Mouse (Mus musculus): ENCODE measurements around the gene Angptl2. TPM values are rescaled to one million over a fixed set of nuclear protein-coding genes. Genes with fewer than 3 reads are reported as not detected.

Angptl2 gene
- polyA plus RNA-seq, 1 experiment from 2014 or later: 25.7 TPM

- no peak overlapping the region for H3K4me3 ChIP-seq (ENCODE audit: inconsistent target)
- WGBS (ENCODE audit: missing documents): 82% methylated on average over 6 of the region's 6 CpGs
- no peaks in the 10 kb centered on the region for H3K36me3 ChIP-seq (ENCODE audit: inconsistent target)
- H3K79me2 ChIP-seq (ENCODE audit: inconsistent target): no peaks in the 10 kb centered on the region
- no peak overlapping the region for H3K27ac ChIP-seq
Observed at GRCm38 (mm10) chr2:33232782-33233570, 17.1 kb downstream of the Angptl2 start.

DNA sequence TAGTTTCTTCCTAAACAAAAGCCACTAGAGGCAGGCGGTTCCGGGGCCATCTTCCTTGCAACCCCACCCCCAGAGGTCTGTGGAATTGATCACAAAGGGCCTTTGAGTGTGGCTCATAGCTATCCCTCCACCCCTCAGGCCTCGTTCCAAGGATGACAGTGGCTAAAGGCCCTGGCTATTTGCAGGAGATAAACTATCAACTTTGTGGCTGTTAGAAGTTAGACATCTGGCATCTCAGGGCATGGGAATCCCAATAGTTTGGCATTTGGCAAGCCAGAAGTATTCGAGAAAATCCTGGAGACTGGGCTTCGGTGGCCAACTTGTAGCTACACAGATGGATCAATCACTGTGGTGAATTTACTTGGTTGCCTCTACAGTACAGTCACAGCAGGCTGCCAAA is 18.0 kb downstream of the Angptl2 start:
- no peaks in the 10 kb centered on the region for H3K79me2 ChIP-seq (ENCODE audit: inconsistent target)
- H3K4me3 ChIP-seq (ENCODE audit: inconsistent target): no peak overlapping the region
- H3K36me3 ChIP-seq (ENCODE audit: inconsistent target): no peaks in the 10 kb centered on the region
- 95% methylated on average over 5 of the region's 5 CpGs for WGBS (ENCODE audit: missing documents)
- no peak overlapping the region for H3K27ac ChIP-seq

DNA sequence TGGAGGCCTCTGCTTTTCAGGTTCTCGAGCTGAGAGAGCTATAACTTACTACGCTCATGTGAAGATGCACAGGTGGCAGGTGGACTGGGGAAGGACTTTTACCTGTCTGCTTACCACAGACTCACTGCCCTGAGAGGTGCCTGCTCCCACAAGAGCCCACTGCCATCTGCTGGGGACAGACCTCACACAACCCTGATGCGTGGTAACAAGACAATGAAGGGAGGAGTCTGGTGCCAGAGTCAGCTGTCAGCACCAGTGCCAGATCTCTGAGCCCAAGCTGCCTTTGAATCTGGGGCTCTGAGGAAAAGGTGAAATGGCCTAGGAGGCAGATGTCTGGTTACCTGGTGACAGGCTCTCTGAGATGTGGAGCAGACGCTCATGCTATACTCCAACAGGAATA is 19.0 kb downstream of the Angptl2 start:
- Histone ChIP-seq H3K4me3 (ENCODE audit: inconsistent target) (no peak overlapping the region), H3K36me3 (ENCODE audit: inconsistent target) (no peaks in the 10 kb centered on the region), H3K79me2 (ENCODE audit: inconsistent target) (no peaks in the 10 kb centered on the region), H3K27ac (no peak overlapping the region)
- WGBS (ENCODE audit: missing documents): 93% methylated on average over 4 of the region's 4 CpGs

DNA sequence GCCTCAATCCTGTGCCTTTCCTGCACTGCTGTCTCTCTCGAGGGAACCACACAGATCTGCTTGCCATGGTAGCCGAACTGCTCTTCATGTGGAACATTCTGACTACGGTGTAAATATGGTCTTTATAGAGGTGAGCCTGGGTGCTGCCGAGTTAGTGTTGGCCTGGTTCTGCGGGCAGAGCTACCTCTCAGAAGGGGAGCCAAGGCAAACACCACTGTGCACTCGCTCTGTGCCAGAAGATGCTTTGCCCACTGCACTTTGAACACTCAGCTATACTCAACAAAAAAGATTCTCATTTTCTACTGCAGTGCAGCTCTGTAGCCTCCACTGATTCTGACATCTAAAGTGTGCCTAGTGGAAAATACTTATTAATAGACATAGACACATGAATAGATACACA is 21.7 kb downstream of the Angptl2 start:
- 97% methylated on average over 6 of the region's 6 CpGs for WGBS (ENCODE audit: missing documents)
- Histone ChIP-seq H3K36me3 (ENCODE audit: inconsistent target) (no peaks in the 10 kb centered on the region), H3K79me2 (ENCODE audit: inconsistent target) (no peaks in the 10 kb centered on the region), H3K4me3 (ENCODE audit: inconsistent target) (no peak overlapping the region), H3K27ac (no peak overlapping the region)

GRCm38 (mm10) chr2:33244880-33245279 is 29.0 kb downstream of the Angptl2 start:
- no peak overlapping the region for H3K4me3 ChIP-seq (ENCODE audit: inconsistent target)
- H3K36me3 ChIP-seq (ENCODE audit: inconsistent target): no peaks in the 10 kb centered on the region
- H3K79me2 ChIP-seq (ENCODE audit: inconsistent target): no peaks in the 10 kb centered on the region
- 92% methylated on average over 6 of the region's 6 CpGs for WGBS (ENCODE audit: missing documents)
- H3K27ac ChIP-seq: no peak overlapping the region

- no peak overlapping the region for H3K27ac ChIP-seq
- H3K79me2 ChIP-seq (ENCODE audit: inconsistent target): no peaks in the 10 kb centered on the region
- H3K4me3 ChIP-seq (ENCODE audit: inconsistent target): no peak overlapping the region
- H3K36me3 ChIP-seq (ENCODE audit: inconsistent target): no peaks in the 10 kb centered on the region
Observed at GRCm38 (mm10) chr2:33245350-33245749, 29.5 kb downstream of the Angptl2 start.

DNA sequence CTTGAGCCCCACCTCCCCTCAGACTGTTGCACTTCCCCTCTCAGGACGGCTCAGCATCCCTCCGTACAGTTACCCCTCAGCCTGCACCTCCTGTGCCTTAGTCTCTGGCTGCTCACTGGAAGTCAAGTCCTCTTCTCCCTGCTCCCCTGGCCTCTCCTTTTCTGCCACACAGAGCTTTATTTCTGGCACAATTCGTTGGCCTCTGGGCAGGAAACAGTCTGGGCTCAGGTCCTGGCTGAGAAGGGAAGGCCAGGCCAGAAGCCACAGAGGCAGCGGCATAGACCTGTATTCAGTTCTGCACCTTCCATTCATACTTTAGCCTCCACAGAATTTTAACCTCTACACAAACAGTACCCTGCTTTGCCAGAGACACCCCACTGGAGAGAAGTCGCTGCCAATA is 31.0 kb downstream of the Angptl2 start:
- Histone ChIP-seq H3K4me3 (ENCODE audit: inconsistent target) (no peak overlapping the region), H3K36me3 (ENCODE audit: inconsistent target) (no peaks in the 10 kb centered on the region), H3K27ac (no peak overlapping the region), H3K79me2 (ENCODE audit: inconsistent target) (no peaks in the 10 kb centered on the region)
- 65% methylated on average over 5 of the region's 5 CpGs for WGBS (ENCODE audit: missing documents)

- WGBS (ENCODE audit: missing documents): 95% methylated on average over 7 of the region's 7 CpGs
- Histone ChIP-seq H3K27ac (no peak overlapping the region), H3K79me2 (ENCODE audit: inconsistent target) (no peaks in the 10 kb centered on the region), H3K36me3 (ENCODE audit: inconsistent target) (no peaks in the 10 kb centered on the region), H3K4me3 (ENCODE audit: inconsistent target) (no peak overlapping the region)
Observed at GRCm38 (mm10) chr2:33248549-33248948, 32.7 kb downstream of the Angptl2 start.

DNA sequence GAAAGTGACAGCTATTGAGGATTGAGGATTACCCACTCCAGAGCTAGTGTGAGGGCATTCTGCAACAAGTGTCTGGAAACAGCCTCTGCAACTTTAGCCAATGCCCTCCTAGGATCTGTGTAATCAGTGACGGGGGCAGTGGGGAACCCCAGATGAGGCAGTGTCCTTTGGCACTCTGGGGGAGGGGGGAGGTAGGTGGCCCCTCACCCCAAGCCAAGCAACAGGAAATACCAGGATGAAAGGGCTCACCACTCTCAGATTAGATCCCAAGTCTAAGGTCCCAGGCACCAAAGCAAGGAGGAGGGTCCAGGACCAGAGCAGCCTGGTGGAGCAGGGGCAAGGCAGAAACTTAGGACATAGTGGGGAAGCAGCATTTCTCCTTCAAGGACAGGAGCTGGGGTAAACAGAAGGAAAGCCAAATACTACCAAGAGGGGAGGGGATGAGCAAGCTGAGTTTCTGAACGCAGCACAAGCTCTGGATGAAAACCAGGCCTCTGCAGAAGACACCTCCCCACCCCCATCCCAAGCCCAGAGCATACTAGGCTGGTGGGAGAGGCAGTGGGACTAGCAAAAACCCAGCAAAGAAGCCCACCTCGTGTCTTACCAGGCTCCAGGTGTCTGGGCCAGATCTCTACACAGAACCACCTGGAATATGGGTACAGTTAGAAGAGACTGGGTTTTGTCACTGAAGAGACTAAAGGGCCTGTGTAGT is 34.2 kb downstream of the Angptl2 start:
- WGBS (ENCODE audit: missing documents): 95% methylated on average over 3 of the region's 3 CpGs
- no peak overlapping the region for H3K27ac ChIP-seq
- no peaks in the 10 kb centered on the region for H3K79me2 ChIP-seq (ENCODE audit: inconsistent target)
- H3K36me3 ChIP-seq (ENCODE audit: inconsistent target): no peaks in the 10 kb centered on the region
- H3K4me3 ChIP-seq (ENCODE audit: inconsistent target): no peak overlapping the region

GRCm38 (mm10) chr2:33252751-33253150 is 36.9 kb downstream of the Angptl2 start:
- 91% methylated on average over 6 of the region's 6 CpGs for WGBS (ENCODE audit: missing documents)
- Histone ChIP-seq H3K27ac (no peak overlapping the region), H3K4me3 (ENCODE audit: inconsistent target) (no peak overlapping the region), H3K36me3 (ENCODE audit: inconsistent target) (no peaks in the 10 kb centered on the region), H3K79me2 (ENCODE audit: inconsistent target) (no peaks in the 10 kb centered on the region)

GRCm38 (mm10) chr2:33253572-33254190 is 37.8 kb downstream of the Angptl2 start:
- no peaks in the 10 kb centered on the region for H3K79me2 ChIP-seq (ENCODE audit: inconsistent target)
- H3K27ac ChIP-seq: no peak overlapping the region
- H3K4me3 ChIP-seq (ENCODE audit: inconsistent target): no peak overlapping the region
- 74% methylated on average over 4 of the region's 4 CpGs for WGBS (ENCODE audit: missing documents)
- H3K36me3 ChIP-seq (ENCODE audit: inconsistent target): no peaks in the 10 kb centered on the region

DNA sequence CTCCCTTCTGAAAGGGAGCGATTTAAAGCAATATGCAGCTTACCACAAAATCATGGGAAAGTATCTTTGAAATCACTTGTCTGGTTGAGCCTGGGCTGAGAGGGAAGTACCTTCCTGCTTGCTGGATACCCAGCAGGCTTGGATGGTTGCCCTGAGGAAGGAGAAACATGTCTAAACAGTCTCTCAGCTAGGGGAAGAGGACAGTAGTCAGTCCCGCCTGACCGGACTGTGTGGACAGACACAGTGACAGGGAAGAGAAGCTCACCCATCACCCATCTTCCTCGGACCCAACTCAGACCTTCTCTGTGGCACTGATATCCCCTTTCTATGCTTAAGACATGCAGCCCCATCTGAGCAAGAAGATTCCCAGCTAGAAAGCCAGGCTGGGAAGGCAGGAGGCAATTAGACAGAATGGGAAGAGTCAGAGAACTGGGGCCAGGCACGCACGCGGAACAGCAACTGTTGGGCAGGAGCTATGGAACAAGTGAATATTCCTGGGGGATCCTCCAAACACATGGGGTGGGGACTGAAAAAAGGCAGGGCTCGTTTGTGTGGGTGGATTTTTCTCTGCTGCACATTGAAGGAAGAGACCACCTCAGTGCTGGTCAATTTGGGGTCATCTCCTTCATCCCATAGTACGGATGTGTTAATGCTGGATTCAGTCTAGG is 38.6 kb downstream of the Angptl2 start:
- H3K27ac ChIP-seq: no peak overlapping the region
- H3K4me3 ChIP-seq (ENCODE audit: inconsistent target): no peak overlapping the region
- H3K79me2 ChIP-seq (ENCODE audit: inconsistent target): no peaks in the 10 kb centered on the region
- WGBS (ENCODE audit: missing documents): 92% methylated on average over 9 of the region's 9 CpGs
- no peaks in the 10 kb centered on the region for H3K36me3 ChIP-seq (ENCODE audit: inconsistent target)

DNA sequence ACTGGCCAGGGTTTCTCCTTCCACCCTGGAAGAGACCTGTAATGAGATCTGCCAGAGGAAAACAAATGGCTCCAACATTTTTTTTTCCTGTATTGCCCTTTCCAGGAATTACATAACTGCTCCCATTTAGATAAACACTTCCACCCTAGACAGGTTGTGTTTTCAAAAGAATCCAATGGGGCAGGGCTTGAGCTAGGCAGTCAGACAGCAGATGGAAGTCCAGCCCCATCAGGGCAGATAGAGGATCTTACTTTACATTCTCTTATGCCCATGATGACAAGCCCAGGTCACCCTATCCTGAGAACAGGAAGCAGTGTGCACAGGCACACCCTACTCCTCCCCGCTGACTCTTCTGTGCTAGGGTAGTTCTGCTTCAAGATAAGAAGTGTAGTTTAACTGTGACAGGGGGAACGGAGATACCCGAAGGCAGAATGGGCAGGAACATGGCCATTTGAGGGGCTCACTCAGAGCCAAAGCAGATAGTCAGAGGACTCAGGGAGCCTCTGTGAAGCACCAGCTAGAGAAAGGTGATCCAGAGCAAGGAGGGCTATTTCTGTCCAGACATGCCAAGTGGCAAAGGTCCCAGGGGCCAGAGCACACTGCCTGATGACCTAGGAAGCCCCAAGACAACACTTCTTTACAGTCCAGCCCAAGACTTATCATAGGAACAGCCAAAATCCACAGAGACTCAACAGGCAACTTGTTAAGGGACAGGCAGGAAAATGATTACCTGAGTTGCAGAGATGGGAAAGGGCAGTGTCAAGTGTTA is 41.1 kb downstream of the Angptl2 start:
- no peaks in the 10 kb centered on the region for H3K36me3 ChIP-seq (ENCODE audit: inconsistent target)
- no peak overlapping the region for H3K4me3 ChIP-seq (ENCODE audit: inconsistent target)
- no peak overlapping the region for H3K27ac ChIP-seq
- WGBS (ENCODE audit: missing documents): 45% methylated on average over 3 of the region's 3 CpGs
- no peaks in the 10 kb centered on the region for H3K79me2 ChIP-seq (ENCODE audit: inconsistent target)

GRCm38 (mm10) chr2:33260772-33261171 is 44.9 kb downstream of the Angptl2 start:
- 90% methylated on average over 8 of the region's 8 CpGs for WGBS (ENCODE audit: missing documents)
- Histone ChIP-seq H3K27ac (no peak overlapping the region), H3K4me3 (ENCODE audit: inconsistent target) (no peak overlapping the region), H3K79me2 (ENCODE audit: inconsistent target) (no peaks in the 10 kb centered on the region), H3K36me3 (ENCODE audit: inconsistent target) (no peaks in the 10 kb centered on the region)
